Mouse (Mus musculus): ENCODE data around the gene Acp1. TPM values are rescaled to one million over a fixed set of nuclear protein-coding genes. Genes with fewer than 3 reads are reported as not detected.
A peak's percentile ranks its signal among the peaks of the same experiment; 100 is the strongest.

The Acp1 gene
- polyA plus RNA-seq, 1 experiment from 2014 or later: 116 TPM

GRCm38 (mm10) chr12:30908658-30909057, 2.7 kb downstream of the Acp1 start:
- ATAC-seq (ENCODE audit: insufficient number of reproducible peaks, low FRiP score): no peak
- H3K27me3 ChIP-seq (replicated peaks): no peaks in the 10 kb centered on the region
- no peaks in the 10 kb centered on the region for H3K9me3 ChIP-seq (replicated peaks)
- 0 out of 2 replicates have a peak overlapping the region, but pooled peaks have one; percentile 26 for H3K4me2 ChIP-seq
- no peak overlapping the region for H3K9ac ChIP-seq
- H3K4me1 ChIP-seq (replicated peaks): peaks cover 11% of the 10 kb centered on the region
- WGBS: 80% methylated on average over 1 of the region's 1 CpGs
- peaks cover 15% of the 10 kb centered on the region for H3K36me3 ChIP-seq
- no peak overlapping the region for H3K4me3 ChIP-seq
- H3K27ac ChIP-seq (ENCODE audit: poor library complexity, severe bottlenecking): no peak overlapping the region

- WGBS: 77% methylated on average over 4 of the region's 4 CpGs
- Histone ChIP-seq H3K4me3 (no peak overlapping the region), H3K4me2 (no peak overlapping the region), H3K27ac (ENCODE audit: poor library complexity, severe bottlenecking) (no peak overlapping the region), H3K27me3 (replicated peaks) (no peaks in the 10 kb centered on the region), H3K9ac (no peak overlapping the region), H3K36me3 (peaks cover 26% of the 10 kb centered on the region), H3K4me1 (replicated peaks) (no peaks in the 10 kb centered on the region), H3K9me3 (replicated peaks) (no peaks in the 10 kb centered on the region)
- ATAC-seq (ENCODE audit: insufficient number of reproducible peaks, low FRiP score): peak; percentile 80
Measured at GRCm38 (mm10) chr12:30897039-30897438, 14.3 kb downstream of the Acp1 start.

DNA sequence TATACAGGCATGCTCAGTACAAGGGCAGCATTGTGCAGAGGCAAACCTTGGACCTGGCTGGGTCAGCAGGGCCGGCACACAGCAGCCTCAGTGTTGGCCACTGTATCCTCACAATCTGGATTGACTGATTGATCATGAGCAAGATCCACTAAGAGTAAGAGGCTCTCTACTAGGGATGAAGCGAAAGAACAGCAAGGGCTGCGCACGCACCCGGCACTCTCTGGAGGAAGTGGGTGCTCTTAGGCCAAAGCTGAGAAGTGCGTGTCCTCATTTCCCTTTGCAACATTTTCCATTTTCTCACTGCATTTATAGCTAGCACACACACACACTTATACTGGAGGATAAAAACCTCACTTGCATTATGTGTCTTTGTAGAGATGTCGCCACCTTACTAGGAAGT, 20.0 kb downstream of the Acp1 start:
- 77% methylated on average over 7 of the region's 7 CpGs for WGBS
- Histone ChIP-seq H3K4me3 (no peak overlapping the region), H3K27ac (ENCODE audit: poor library complexity, severe bottlenecking) (no peak overlapping the region), H3K27me3 (replicated peaks) (peaks cover 10% of the 10 kb centered on the region), H3K9ac (no peak overlapping the region), H3K4me1 (replicated peaks) (no peaks in the 10 kb centered on the region), H3K4me2 (no peak overlapping the region), H3K9me3 (replicated peaks) (no peaks in the 10 kb centered on the region), H3K36me3 (peaks cover 10% of the 10 kb centered on the region)
- ATAC-seq (ENCODE audit: insufficient number of reproducible peaks, low FRiP score): no peak

DNA sequence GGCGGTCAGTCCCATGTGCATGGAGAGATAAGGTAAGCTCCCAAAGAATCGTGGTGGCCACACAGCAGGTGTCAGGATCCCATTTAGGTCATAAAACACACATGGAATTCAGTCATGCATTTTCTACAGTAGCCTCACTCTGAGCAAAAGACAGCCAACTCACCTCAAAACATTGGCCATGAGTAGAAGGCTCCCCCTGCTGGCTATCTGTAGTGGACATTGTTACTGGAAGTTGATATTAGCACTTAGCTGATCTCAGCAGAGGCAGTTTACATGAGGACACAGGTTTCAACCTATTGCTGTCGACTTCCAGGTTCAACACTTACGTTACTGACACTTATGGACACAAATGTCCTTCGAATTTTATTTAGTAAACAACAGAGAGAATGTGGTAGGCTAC, 21.3 kb downstream of the Acp1 start:
- no peak overlapping the region for H3K4me2 ChIP-seq
- H3K9ac ChIP-seq: no peak overlapping the region
- peaks cover 23% of the 10 kb centered on the region for H3K27me3 ChIP-seq (replicated peaks)
- no peak for ATAC-seq (ENCODE audit: insufficient number of reproducible peaks, low FRiP score)
- WGBS: 34% methylated on average over 5 of the region's 5 CpGs
- no peak overlapping the region for H3K27ac ChIP-seq (ENCODE audit: poor library complexity, severe bottlenecking)
- peaks cover 10% of the 10 kb centered on the region for H3K36me3 ChIP-seq
- no peak overlapping the region for H3K4me3 ChIP-seq
- H3K9me3 ChIP-seq (replicated peaks): no peaks in the 10 kb centered on the region
- H3K4me1 ChIP-seq (replicated peaks): 0 out of 2 replicates have a peak, but pooled peaks cover under 1% of the 10 kb centered on the region

- Histone ChIP-seq H3K36me3 (peaks cover 2% of the 10 kb centered on the region; the same call in 1 of the 2 replicates), H3K4me1 (replicated peaks) (peaks cover 14% of the 10 kb centered on the region), H3K9ac (no peak overlapping the region), H3K4me3 (no peak overlapping the region), H3K27ac (ENCODE audit: poor library complexity, severe bottlenecking) (no peak overlapping the region), H3K27me3 (replicated peaks) (peaks cover 43% of the 10 kb centered on the region), H3K9me3 (replicated peaks) (no peaks in the 10 kb centered on the region), H3K4me2 (no peak overlapping the region)
- ATAC-seq (ENCODE audit: insufficient number of reproducible peaks, low FRiP score): no peak
- 79% methylated on average over 4 of the region's 4 CpGs for WGBS
Measured at GRCm38 (mm10) chr12:30888003-30888402, 23.4 kb downstream of the Acp1 start.

- WGBS: 77% methylated on average over 6 of the region's 6 CpGs
- ATAC-seq (ENCODE audit: insufficient number of reproducible peaks, low FRiP score): no peak
- H3K27me3 ChIP-seq (replicated peaks): peaks cover 57% of the 10 kb centered on the region
Measured at GRCm38 (mm10) chr12:30885891-30886290, 25.5 kb downstream of the Acp1 start.

GRCm38 (mm10) chr12:30884622-30885230, 26.7 kb downstream of the Acp1 start:
- no peak overlapping the region for H3K27ac ChIP-seq (ENCODE audit: poor library complexity, severe bottlenecking)
- no peaks in the 10 kb centered on the region for H3K36me3 ChIP-seq
- H3K9me3 ChIP-seq (replicated peaks): peaks cover 3% of the 10 kb centered on the region; the same call in 1 of the 2 replicates
- peaks cover 63% of the 10 kb centered on the region for H3K27me3 ChIP-seq (replicated peaks)
- 9% methylated on average over 39 of the region's 39 CpGs for WGBS
- H3K4me2 ChIP-seq: peak overlapping the region; percentile 98
- peaks cover 14% of the 10 kb centered on the region for H3K4me1 ChIP-seq (replicated peaks)
- H3K4me3 ChIP-seq: peak overlapping the region; percentile 57
- ATAC-seq (ENCODE audit: insufficient number of reproducible peaks, low FRiP score): no peak
- H3K9ac ChIP-seq: peak overlapping the region; percentile 60

More at GRCm38 (mm10) chr12:30885891-30886290, 25.5 kb downstream of the Acp1 start:
- Histone ChIP-seq H3K9ac (no peak overlapping the region), H3K4me2 (no peak overlapping the region), H3K4me1 (replicated peaks) (peaks cover 14% of the 10 kb centered on the region), H3K36me3 (no peaks in the 10 kb centered on the region), H3K4me3 (no peak overlapping the region), H3K9me3 (replicated peaks) (peaks cover 3% of the 10 kb centered on the region; the same call in 1 of the 2 replicates), H3K27ac (ENCODE audit: poor library complexity, severe bottlenecking) (no peak overlapping the region)

- Histone ChIP-seq H3K9me3 (replicated peaks) (peaks cover 3% of the 10 kb centered on the region; the same call in 1 of the 2 replicates), H3K4me1 (replicated peaks) (peaks cover 14% of the 10 kb centered on the region), H3K27me3 (replicated peaks) (peaks cover 69% of the 10 kb centered on the region), H3K27ac (ENCODE audit: poor library complexity, severe bottlenecking) (no peak within 1 kb of the TSS), H3K9ac (peak within 1 kb of the TSS; percentile 60), H3K36me3 (no peaks in the 10 kb centered on the region), H3K4me3 (peak within 1 kb of the TSS; percentile 57), H3K4me2 (peak within 1 kb of the TSS; percentile 98)
- no peak for ATAC-seq (ENCODE audit: insufficient number of reproducible peaks, low FRiP score)
- WGBS: under 1% methylated on average over 56 of the region's 58 CpGs
Measured at GRCm38 (mm10) chr12:30883986-30884621, 27.3 kb downstream of the Acp1 start, which contains the start of gene Alkal2. Alkal2 (plus strand) TSS chr12:30884322.

DNA sequence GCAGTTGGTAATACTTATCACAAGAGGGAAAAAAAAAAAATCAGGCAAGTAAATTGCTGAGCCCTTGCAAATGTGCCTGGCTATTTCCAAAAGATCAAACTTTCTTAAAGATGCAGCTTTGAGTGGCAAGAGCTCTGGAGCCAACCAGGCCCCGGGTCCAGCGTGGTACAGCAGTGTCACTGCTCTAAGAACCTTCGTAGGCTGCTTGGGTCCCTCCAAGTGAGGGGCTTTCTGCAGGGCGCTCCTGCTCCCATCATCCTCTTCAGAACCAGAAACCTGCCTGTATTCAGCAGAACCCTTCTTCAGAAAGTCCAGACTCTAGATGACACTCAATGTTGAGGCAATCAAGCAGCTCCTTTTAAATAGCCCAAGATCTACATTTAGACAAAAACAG, 27.8 kb downstream of the Acp1 start:
- Histone ChIP-seq H3K4me3 (peak overlapping the region; percentile 57), H3K27ac (ENCODE audit: poor library complexity, severe bottlenecking) (no peak overlapping the region), H3K36me3 (no peaks in the 10 kb centered on the region), H3K4me1 (replicated peaks) (peaks cover 14% of the 10 kb centered on the region), H3K9ac (no peak overlapping the region), H3K9me3 (replicated peaks) (peaks cover 3% of the 10 kb centered on the region; the same call in 1 of the 2 replicates), H3K4me2 (peak overlapping the region; percentile 98), H3K27me3 (replicated peaks) (peaks cover 72% of the 10 kb centered on the region)
- ATAC-seq (ENCODE audit: insufficient number of reproducible peaks, low FRiP score): no peak
- 29% methylated on average over 4 of the region's 4 CpGs for WGBS

DNA sequence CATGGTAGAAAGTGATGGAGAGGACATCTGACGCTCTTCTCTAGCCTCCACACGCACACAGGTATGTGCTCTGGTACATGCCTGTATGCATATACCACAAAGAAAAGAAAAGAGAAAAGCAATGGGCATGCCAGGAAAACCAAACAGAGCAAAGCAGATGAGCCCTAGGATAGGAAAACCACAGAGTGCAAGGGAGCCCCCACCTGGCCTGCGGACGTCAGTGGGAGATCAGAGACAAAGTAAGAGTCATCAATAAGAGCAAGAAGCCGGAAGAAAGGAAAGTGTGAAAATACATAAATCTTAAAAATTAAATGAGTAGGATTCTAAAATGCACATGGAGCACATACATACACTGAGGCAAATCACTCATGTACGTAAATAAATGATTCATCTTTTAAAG, 31.9 kb downstream of the Acp1 start:
- ATAC-seq (ENCODE audit: insufficient number of reproducible peaks, low FRiP score): no peak
- peaks cover 3% of the 10 kb centered on the region; the same call in 1 of the 2 replicates for H3K9me3 ChIP-seq (replicated peaks)
- H3K4me3 ChIP-seq: no peak overlapping the region
- H3K27ac ChIP-seq (ENCODE audit: poor library complexity, severe bottlenecking): no peak overlapping the region
- no peak overlapping the region for H3K9ac ChIP-seq
- 62% methylated on average over 6 of the region's 6 CpGs for WGBS
- H3K4me1 ChIP-seq (replicated peaks): peaks cover 8% of the 10 kb centered on the region
- peaks cover 48% of the 10 kb centered on the region for H3K27me3 ChIP-seq (replicated peaks)
- H3K36me3 ChIP-seq: no peaks in the 10 kb centered on the region
- H3K4me2 ChIP-seq: no peak overlapping the region

DNA sequence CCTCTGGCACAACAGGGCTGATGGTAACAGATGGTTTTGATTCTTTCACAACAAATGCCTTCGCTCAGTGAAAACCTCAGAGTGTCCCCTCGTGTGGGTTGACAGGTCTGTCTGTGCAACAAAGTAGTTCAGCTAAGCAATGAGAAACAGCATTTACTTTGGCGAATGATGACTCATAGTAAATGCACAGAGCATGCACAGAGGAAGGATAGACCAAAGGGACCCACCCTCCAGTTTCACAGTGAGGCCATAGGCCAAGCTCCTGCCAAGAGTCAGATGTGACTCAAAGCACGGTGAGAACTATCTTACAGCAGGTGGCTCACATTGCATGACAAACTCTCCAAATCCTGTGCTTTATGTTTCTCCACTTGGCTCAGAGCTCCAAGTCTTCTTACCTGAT, 45.6 kb downstream of the Acp1 start:
- Histone ChIP-seq H3K36me3 (no peaks in the 10 kb centered on the region), H3K27ac (ENCODE audit: poor library complexity, severe bottlenecking) (no peak overlapping the region), H3K9ac (no peak overlapping the region), H3K9me3 (replicated peaks) (no peaks in the 10 kb centered on the region), H3K27me3 (replicated peaks) (no peaks in the 10 kb centered on the region), H3K4me1 (replicated peaks) (peaks cover 14% of the 10 kb centered on the region), H3K4me3 (no peak overlapping the region), H3K4me2 (no peak overlapping the region)
- no peak for ATAC-seq (ENCODE audit: insufficient number of reproducible peaks, low FRiP score)
- WGBS: 69% methylated on average over 4 of the region's 4 CpGs
